Mouse (Mus musculus) thymus, adult 2 months (tissue): ENCODE data around the gene Gm49336. TPM values are rescaled to one million over a fixed set of nuclear protein-coding genes. Genes with fewer than 3 reads are reported as not detected.

Experiments used
- DNase-seq: peaks from one replicate; pipeline ENCODE4 v3.0.0; 2021
- H3K27ac ChIP-seq: fragments of 200-500 bp; 2 replicates; pipeline ENCODE4 v1.5.1; 2012; ENCODE audit warnings: low read length, control low read depth; ENCODE audit not compliant: control insufficient read depth, insufficient read depth
- H3K27me3 ChIP-seq: fragments of 200-500 bp; 2 replicates; pipeline ENCODE4 v1.6.1; 2012; ENCODE audit warnings: mild to moderate bottlenecking, low read length, moderate library complexity, mixed read lengths; ENCODE audit not compliant: control insufficient read depth, insufficient read depth
- H3K36me3 ChIP-seq: fragments of 200-500 bp; 2 replicates; pipeline ENCODE4 v1.6.1; 2012; ENCODE audit warnings: mild to moderate bottlenecking, low read length, moderate library complexity; ENCODE audit not compliant: control insufficient read depth, insufficient read depth
- H3K4me1 ChIP-seq: fragments of 200-500 bp; replicated peaks from 2 replicates; pipeline ENCODE4 v1.6.1; 2012; ENCODE audit warnings: low read length; ENCODE audit not compliant: control insufficient read depth, insufficient read depth
- H3K4me3 ChIP-seq: fragments of 200-500 bp; 2 replicates; pipeline ENCODE4 v1.5.1; 2012; ENCODE audit warnings: mild to moderate bottlenecking, low read length, control low read depth, moderate library complexity; ENCODE audit not compliant: control insufficient read depth, insufficient read depth
- CTCF ChIP-seq: fragments of 200-500 bp; IDR thresholded peaks from 2 replicates; pipeline ENCODE4 v1.5.1; 2012; ENCODE audit warnings: mild to moderate bottlenecking, control low read depth, low read length, moderate library complexity, borderline replicate concordance; ENCODE audit not compliant: control insufficient read depth, poor library complexity, insufficient read depth; ENCODE audit errors: extremely low read depth
- POLR2A ChIP-seq: fragments of 200-500 bp; IDR thresholded peaks from 2 replicates; pipeline ENCODE4 v1.6.1; 2012; ENCODE audit warnings: mild to moderate bottlenecking, low read length, control low read depth, moderate library complexity; ENCODE audit not compliant: control insufficient read depth, poor library complexity, insufficient read depth; ENCODE audit errors: extremely low read depth
- WGBS: fragments of 180-500 bp; shearing (Covaris S2); methylation state at CpG from one replicate; pipeline ENCODE4 v1.1.7; 2018; 5-methylcytosine and 5-hydroxymethylcytosine counted together
- polyA plus RNA-seq: library from polyadenylated mRNA; depleted of rRNA; stranded (reverse); fragments of >200 nt; gene quantifications from 2 replicates; pipeline ENCODE4 v1.2.3, GENCODE M21; 2012

The Gm49336 gene
- polyA plus RNA-seq, 1 experiment, result 29.8 TPM

- Histone ChIP-seq H3K4me1 (no peaks in the 10 kb centered on the region), H3K36me3 (no peaks in the 10 kb centered on the region), H3K4me3 (no peak overlapping the region), H3K27me3 (no peaks in the 10 kb centered on the region), H3K27ac (no peak overlapping the region)
- DNase-seq, result no peak
- WGBS, result 95% methylated on average over 7 of the region's 7 CpGs
- TF ChIP-seq CTCF (no peak), POLR2A (no peak)
Measured at GRCm38 (mm10) chr14:60209166-60209565, 42.1 kb downstream of the Gm49336 start.

- Histone ChIP-seq H3K4me1 (no peaks in the 10 kb centered on the region), H3K36me3 (no peaks in the 10 kb centered on the region), H3K4me3 (no peak overlapping the region), H3K27ac (no peak overlapping the region), H3K27me3 (no peaks in the 10 kb centered on the region)
- 68% methylated on average over 6 of the region's 6 CpGs for WGBS
- no peak for DNase-seq
- TF ChIP-seq CTCF, result no peak
- no peak for TF ChIP-seq POLR2A
Measured at GRCm38 (mm10) chr14:60204993-60205392, 46.3 kb downstream of the Gm49336 start.

- Histone ChIP-seq H3K36me3 (no peaks in the 10 kb centered on the region), H3K27me3 (no peaks in the 10 kb centered on the region), H3K4me3 (no peak within 1 kb of the TSS), H3K4me1 (no peaks in the 10 kb centered on the region), H3K27ac (no peak within 1 kb of the TSS)
- 86% methylated on average over 7 of the region's 7 CpGs for WGBS
- no peak for DNase-seq
- TF ChIP-seq POLR2A (no peak), CTCF (no peak)
Measured at GRCm38 (mm10) chr14:60196884-60197283, 54.4 kb downstream of the Gm49336 start, which contains the start of gene Atp8a2. TSS of gene Atp8a2 (minus strand) at chr14:60197179.

GRCm38 (mm10) chr14:60195999-60196398, 55.3 kb downstream of the Gm49336 start:
- 97% methylated on average over 5 of the region's 5 CpGs for WGBS
- Histone ChIP-seq H3K27ac (no peak overlapping the region), H3K27me3 (no peaks in the 10 kb centered on the region), H3K4me1 (no peaks in the 10 kb centered on the region), H3K36me3 (no peaks in the 10 kb centered on the region), H3K4me3 (no peak overlapping the region)
- TF ChIP-seq CTCF (no peak), POLR2A (no peak)
- no peak for DNase-seq

GRCm38 (mm10) chr14:60194606-60195005, 56.7 kb downstream of the Gm49336 start:
- Histone ChIP-seq H3K4me1 (no peaks in the 10 kb centered on the region), H3K27me3 (no peaks in the 10 kb centered on the region), H3K4me3 (no peak overlapping the region), H3K36me3 (no peaks in the 10 kb centered on the region), H3K27ac (no peak overlapping the region)
- DNase-seq, result no peak
- WGBS, result 52% methylated on average over 1 of the region's 1 CpGs
- no peak for TF ChIP-seq POLR2A
- no peak for TF ChIP-seq CTCF

- DNase-seq, result no peak
- 65% methylated on average over 5 of the region's 5 CpGs for WGBS
- Histone ChIP-seq H3K27me3 (no peaks in the 10 kb centered on the region), H3K4me3 (no peak overlapping the region), H3K4me1 (no peaks in the 10 kb centered on the region), H3K27ac (no peak overlapping the region), H3K36me3 (no peaks in the 10 kb centered on the region)
- TF ChIP-seq CTCF (no peak), POLR2A (no peak)
Measured at GRCm38 (mm10) chr14:60189771-60190170, 61.5 kb downstream of the Gm49336 start.

- no peak overlapping the region for H3K4me3 ChIP-seq
- no peaks in the 10 kb centered on the region for H3K4me1 ChIP-seq
- 91% methylated on average over 5 of the region's 5 CpGs for WGBS
- no peak overlapping the region for H3K27ac ChIP-seq
- TF ChIP-seq POLR2A, result no peak
- no peak for TF ChIP-seq CTCF
- DNase-seq, result no peak
- H3K36me3 ChIP-seq, result no peaks in the 10 kb centered on the region
- H3K27me3 ChIP-seq, result no peaks in the 10 kb centered on the region
Measured at GRCm38 (mm10) chr14:60188201-60188825, 63.0 kb downstream of the Gm49336 start.
